Mouse (Mus musculus) liver, embryonic 14.5 days (tissue): Measurements from ENCODE around the gene Ift122.

Source experiments
- CTCF ChIP-seq: IDR thresholded peaks from 2 replicates; pipeline ENCODE4 v1.5.1; 2016; ENCODE audit warnings: antibody characterized with exemption, low read depth, control low read depth
- EP300 ChIP-seq: IDR thresholded peaks from 2 replicates; pipeline ENCODE4 v1.6.1; 2016; ENCODE audit warnings: antibody characterized with exemption, low read depth

- TF ChIP-seq CTCF: peak; percentile 56
- no peak for TF ChIP-seq EP300
Measured at GRCm38 (mm10) chr6:115853091-115853813, at the start of gene Ift122, which contains the start of gene Mbd4.
